Mouse (Mus musculus): ENCODE measurements around the gene Rpl31. TPM values are rescaled to one million over a fixed set of nuclear protein-coding genes. Genes with fewer than 3 reads are reported as not detected.

The Rpl31 gene
- polyA plus RNA-seq, 1 experiment from 2014 or later, result 261 TPM

- no peaks in the 10 kb centered on the region for H3K27me3 ChIP-seq (ENCODE audit: control insufficient read depth, insufficient read depth, low read depth, low read length)
- WGBS, result 88% methylated on average over 7 of the region's 7 CpGs
- no peak for ATAC-seq
- H3K4me2 ChIP-seq (ENCODE audit: low read length), result no peak overlapping the region
- H3K9ac ChIP-seq (ENCODE audit: low read depth, low read length), result no peak overlapping the region
- H3K27ac ChIP-seq (ENCODE audit: low read length), result no peak overlapping the region
- no peaks in the 10 kb centered on the region for H3K36me3 ChIP-seq (ENCODE audit: control insufficient read depth, insufficient read depth, low read length)
- no peak overlapping the region for H3K4me3 ChIP-seq (ENCODE audit: low read depth, low read length)
- H3K9me3 ChIP-seq (replicated peaks; ENCODE audit: control insufficient read depth, low read length, poor library complexity, severe bottlenecking), result peaks cover 2% of the 10 kb centered on the region; the same call in 1 of the 2 replicates
- H3K4me1 ChIP-seq (ENCODE audit: control insufficient read depth, insufficient read depth, low read length), result no peaks in the 10 kb centered on the region
These were observed 18.2 kb upstream of the Rpl31 start for GRCm38 (mm10) chr1:39349427-39349826.

- peaks cover 9% of the 10 kb centered on the region for H3K4me1 ChIP-seq (ENCODE audit: control insufficient read depth, insufficient read depth, low read length)
- 32% methylated on average over 24 of the region's 24 CpGs for WGBS
- H3K27me3 ChIP-seq (ENCODE audit: control insufficient read depth, insufficient read depth, low read depth, low read length), result no peaks in the 10 kb centered on the region
- H3K9ac ChIP-seq (ENCODE audit: low read depth, low read length), result peak overlapping the region; percentile 32; the same call in 1 of the 2 replicates
- no peaks in the 10 kb centered on the region for H3K36me3 ChIP-seq (ENCODE audit: control insufficient read depth, insufficient read depth, low read length)
- peak overlapping the region; percentile 59 for H3K4me2 ChIP-seq (ENCODE audit: low read length)
- peak overlapping the region; percentile 29 for H3K4me3 ChIP-seq (ENCODE audit: low read depth, low read length)
- no peaks in the 10 kb centered on the region for H3K9me3 ChIP-seq (replicated peaks; ENCODE audit: control insufficient read depth, low read length, poor library complexity, severe bottlenecking)
- ATAC-seq, result 0 out of 2 replicates have a peak, but pooled peaks have one; percentile 15
- no peak overlapping the region for H3K27ac ChIP-seq (ENCODE audit: low read length)
These were observed 5.7 kb upstream of the Rpl31 start for GRCm38 (mm10) chr1:39361754-39362514.

GRCm38 (mm10) chr1:39362515-39362893, 5.1 kb upstream of the Rpl31 start:
- no peak overlapping the region for H3K27ac ChIP-seq (ENCODE audit: low read length)
- H3K9me3 ChIP-seq (replicated peaks; ENCODE audit: control insufficient read depth, low read length, poor library complexity, severe bottlenecking), result no peaks in the 10 kb centered on the region
- 61% methylated on average over 7 of the region's 7 CpGs for WGBS
- ATAC-seq, result no peak
- H3K27me3 ChIP-seq (ENCODE audit: control insufficient read depth, insufficient read depth, low read depth, low read length), result no peaks in the 10 kb centered on the region
- H3K4me3 ChIP-seq (ENCODE audit: low read depth, low read length), result no peak overlapping the region
- H3K4me1 ChIP-seq (ENCODE audit: control insufficient read depth, insufficient read depth, low read length), result peaks cover 10% of the 10 kb centered on the region
- no peak overlapping the region for H3K4me2 ChIP-seq (ENCODE audit: low read length)
- H3K9ac ChIP-seq (ENCODE audit: low read depth, low read length), result no peak overlapping the region
- H3K36me3 ChIP-seq (ENCODE audit: control insufficient read depth, insufficient read depth, low read length), result no peaks in the 10 kb centered on the region

- WGBS, result 95% methylated on average over 1 of the region's 1 CpGs
These were observed 2.1 kb upstream of the Rpl31 start for GRCm38 (mm10) chr1:39365562-39365961.

GRCm38 (mm10) chr1:39367045-39367444, 597 bp upstream of the Rpl31 start:
- Histone ChIP-seq H3K36me3 (ENCODE audit: control insufficient read depth, insufficient read depth, low read length) (peaks cover 6% of the 10 kb centered on the region), H3K9ac (ENCODE audit: low read depth, low read length) (peak overlapping the region; percentile 49), H3K4me3 (ENCODE audit: low read depth, low read length) (peak overlapping the region; percentile 91), H3K4me1 (ENCODE audit: control insufficient read depth, insufficient read depth, low read length) (peaks cover 17% of the 10 kb centered on the region), H3K4me2 (ENCODE audit: low read length) (peak overlapping the region; percentile 68), H3K9me3 (replicated peaks; ENCODE audit: control insufficient read depth, low read length, poor library complexity, severe bottlenecking) (no peaks in the 10 kb centered on the region), H3K27me3 (ENCODE audit: control insufficient read depth, insufficient read depth, low read depth, low read length) (no peaks in the 10 kb centered on the region), H3K27ac (ENCODE audit: low read length) (peak overlapping the region; percentile 91)
- whole genome bisulfite sequencing, result 22% methylated on average over 6 of the region's 6 CpGs
- ATAC-seq, result peak; percentile 38

More at GRCm38 (mm10) chr1:39365562-39365961, 2.1 kb upstream of the Rpl31 start:
- peaks cover 22% of the 10 kb centered on the region for H3K4me1 ChIP-seq (ENCODE audit: control insufficient read depth, insufficient read depth, low read length)
- no peaks in the 10 kb centered on the region for H3K27me3 ChIP-seq (ENCODE audit: control insufficient read depth, insufficient read depth, low read depth, low read length)
- no peaks in the 10 kb centered on the region for H3K36me3 ChIP-seq (ENCODE audit: control insufficient read depth, insufficient read depth, low read length)
- no peak overlapping the region for H3K4me2 ChIP-seq (ENCODE audit: low read length)
- no peak overlapping the region for H3K27ac ChIP-seq (ENCODE audit: low read length)
- H3K9me3 ChIP-seq (replicated peaks; ENCODE audit: control insufficient read depth, low read length, poor library complexity, severe bottlenecking), result no peaks in the 10 kb centered on the region
- H3K4me3 ChIP-seq (ENCODE audit: low read depth, low read length), result no peak overlapping the region
- no peak overlapping the region for H3K9ac ChIP-seq (ENCODE audit: low read depth, low read length)
- ATAC-seq, result no peak

- WGBS, result under 1% methylated on average over 34 of the region's 34 CpGs
- ATAC-seq, result peak; percentile 60
- peak overlapping the region; percentile 97 for H3K9ac ChIP-seq (ENCODE audit: low read depth, low read length)
- H3K9me3 ChIP-seq (replicated peaks; ENCODE audit: control insufficient read depth, low read length, poor library complexity, severe bottlenecking), result no peaks in the 10 kb centered on the region
- peak overlapping the region; percentile 91 for H3K27ac ChIP-seq (ENCODE audit: low read length)
- H3K4me3 ChIP-seq (ENCODE audit: low read depth, low read length), result peak overlapping the region; percentile 91
- H3K36me3 ChIP-seq (ENCODE audit: control insufficient read depth, insufficient read depth, low read length), result peaks cover 11% of the 10 kb centered on the region
- H3K4me2 ChIP-seq (ENCODE audit: low read length), result peak overlapping the region; percentile 91
- H3K4me1 ChIP-seq (ENCODE audit: control insufficient read depth, insufficient read depth, low read length), result peaks cover 17% of the 10 kb centered on the region
- no peaks in the 10 kb centered on the region for H3K27me3 ChIP-seq (ENCODE audit: control insufficient read depth, insufficient read depth, low read depth, low read length)
These were observed 712 bp downstream of the Rpl31 start for GRCm38 (mm10) chr1:39368267-39368841.

- H3K4me2 ChIP-seq (ENCODE audit: low read length), result no peak overlapping the region
- H3K9me3 ChIP-seq (replicated peaks; ENCODE audit: control insufficient read depth, low read length, poor library complexity, severe bottlenecking), result no peaks in the 10 kb centered on the region
- no peak for ATAC-seq
- peaks cover 17% of the 10 kb centered on the region for H3K4me1 ChIP-seq (ENCODE audit: control insufficient read depth, insufficient read depth, low read length)
- H3K27me3 ChIP-seq (ENCODE audit: control insufficient read depth, insufficient read depth, low read depth, low read length), result no peaks in the 10 kb centered on the region
- H3K9ac ChIP-seq (ENCODE audit: low read depth, low read length), result no peak overlapping the region
- H3K27ac ChIP-seq (ENCODE audit: low read length), result no peak overlapping the region
- no peak overlapping the region for H3K4me3 ChIP-seq (ENCODE audit: low read depth, low read length)
- WGBS, result 88% methylated on average over 6 of the region's 6 CpGs
- H3K36me3 ChIP-seq (ENCODE audit: control insufficient read depth, insufficient read depth, low read length), result peaks cover 15% of the 10 kb centered on the region
These were observed 2.8 kb downstream of the Rpl31 start for GRCm38 (mm10) chr1:39370431-39370830.

GRCm38 (mm10) chr1:39372220-39372843, 4.7 kb downstream of the Rpl31 start:
- no peak overlapping the region for H3K27ac ChIP-seq (ENCODE audit: low read length)
- H3K4me3 ChIP-seq (ENCODE audit: low read depth, low read length), result no peak overlapping the region
- H3K4me1 ChIP-seq (ENCODE audit: control insufficient read depth, insufficient read depth, low read length), result peaks cover 11% of the 10 kb centered on the region
- no peaks in the 10 kb centered on the region for H3K27me3 ChIP-seq (ENCODE audit: control insufficient read depth, insufficient read depth, low read depth, low read length)
- no peaks in the 10 kb centered on the region for H3K9me3 ChIP-seq (replicated peaks; ENCODE audit: control insufficient read depth, low read length, poor library complexity, severe bottlenecking)
- no peak for ATAC-seq
- H3K36me3 ChIP-seq (ENCODE audit: control insufficient read depth, insufficient read depth, low read length), result peaks cover 15% of the 10 kb centered on the region
- no peak overlapping the region for H3K9ac ChIP-seq (ENCODE audit: low read depth, low read length)
- WGBS, result 89% methylated on average over 8 of the region's 8 CpGs
- no peak overlapping the region for H3K4me2 ChIP-seq (ENCODE audit: low read length)

GRCm38 (mm10) chr1:39373378-39373777, 5.7 kb downstream of the Rpl31 start:
- H3K9me3 ChIP-seq (replicated peaks; ENCODE audit: control insufficient read depth, low read length, poor library complexity, severe bottlenecking), result no peaks in the 10 kb centered on the region
- H3K9ac ChIP-seq (ENCODE audit: low read depth, low read length), result no peak overlapping the region
- 70% methylated on average over 4 of the region's 4 CpGs for WGBS
- H3K27ac ChIP-seq (ENCODE audit: low read length), result no peak overlapping the region
- H3K4me1 ChIP-seq (ENCODE audit: control insufficient read depth, insufficient read depth, low read length), result peaks cover 11% of the 10 kb centered on the region
- no peaks in the 10 kb centered on the region for H3K27me3 ChIP-seq (ENCODE audit: control insufficient read depth, insufficient read depth, low read depth, low read length)
- ATAC-seq, result no peak
- H3K4me2 ChIP-seq (ENCODE audit: low read length), result no peak overlapping the region
- H3K36me3 ChIP-seq (ENCODE audit: control insufficient read depth, insufficient read depth, low read length), result peaks cover 15% of the 10 kb centered on the region
- no peak overlapping the region for H3K4me3 ChIP-seq (ENCODE audit: low read depth, low read length)
